Mouse (Mus musculus) heart, embryonic 16.5 days (tissue): ENCODE measurements around the gene Gstp2. TPM values are rescaled to one million over a fixed set of nuclear protein-coding genes. Genes with fewer than 3 reads are reported as not detected.
"Not testable (repeated sequence)": the region's sequence is repeated elsewhere in the genome, so short reads cannot be mapped to it uniquely, and the experiment has no call there.

Source experiments
- ATAC-seq: fragments of 200-750 bp; cut with Nextera tagmentation; replicated peaks from 2 replicates; pipeline ENCODE4 v1.8.0; 2017; ENCODE audit warnings: moderate number of reproducible peaks; ENCODE audit not compliant: insufficient read depth, low FRiP score; ENCODE audit errors: extremely low read depth
- H3K27ac ChIP-seq: fragments of 300-500 bp; sonication (generic); 2 replicates; pipeline ENCODE4 v1.5.1; 2014; ENCODE audit warnings: mild to moderate bottlenecking, low read length, control low read depth, moderate library complexity
- H3K27me3 ChIP-seq: fragments of 300-500 bp; sonication (generic); 2 replicates; pipeline ENCODE4 v1.6.1; 2014; ENCODE audit warnings: low read length, mixed read lengths; ENCODE audit not compliant: control insufficient read depth, insufficient read depth
- H3K36me3 ChIP-seq: fragments of 300-500 bp; sonication (generic); 2 replicates; pipeline ENCODE4 v1.6.1; 2014; ENCODE audit not compliant: control insufficient read depth, insufficient read depth
- H3K4me1 ChIP-seq: fragments of 300-500 bp; sonication (generic); 2 replicates; pipeline ENCODE4 v1.6.1; 2014; ENCODE audit warnings: low read length, mixed read lengths; ENCODE audit not compliant: control insufficient read depth, insufficient read depth
- H3K4me2 ChIP-seq: fragments of 300-500 bp; sonication (generic); 2 replicates; pipeline ENCODE4 v1.6.1; 2014; ENCODE audit warnings: low read depth, mild to moderate bottlenecking, control low read depth, low read length
- H3K4me3 ChIP-seq: fragments of 300-500 bp; sonication (generic); 2 replicates; pipeline ENCODE4 v1.5.1; 2014; ENCODE audit warnings: mild to moderate bottlenecking, control low read depth, low read length
- H3K9ac ChIP-seq: fragments of 300-500 bp; sonication (generic); 2 replicates; pipeline ENCODE4 v1.6.1; 2014; ENCODE audit warnings: low read length, control low read depth
- H3K9me3 ChIP-seq: fragments of 300-500 bp; sonication (generic); replicated peaks from 2 replicates; pipeline ENCODE4 v1.6.1; 2016; ENCODE audit warnings: low read length; ENCODE audit not compliant: control insufficient read depth
- WGBS: fragments of 180-500 bp; shearing (Covaris S2); extraction: QIAGEN DNeasy Blood & Tissue Kit; methylation state at CpG from one replicate; pipeline ENCODE4 v1.1.7; 2014; 5-methylcytosine and 5-hydroxymethylcytosine counted together
- polyA plus RNA-seq: library from polyadenylated mRNA; unstranded; fragments of >200 nt; fragmentation: Nextera tagmentation; extraction: Ambion mirVana; gene quantifications from 2 replicates; pipeline ENCODE4 v1.2.1, GENCODE M21; 2015

Gstp2 gene
- polyA plus RNA-seq, 1 experiment from 2014 or later = 8.0 TPM

- H3K4me3 ChIP-seq = no peak overlapping the region
- WGBS = 80% methylated on average over 8 of the region's 8 CpGs
- H3K27me3 ChIP-seq = no peaks in the 10 kb centered on the region
- H3K4me2 ChIP-seq = no peak overlapping the region
- no peak overlapping the region for H3K27ac ChIP-seq
- H3K9ac ChIP-seq = no peak overlapping the region
- no peaks in the 10 kb centered on the region for H3K36me3 ChIP-seq
- peaks cover 2% of the 10 kb centered on the region; the same call in 1 of the 2 replicates for H3K4me1 ChIP-seq
- no peak for ATAC-seq
- H3K9me3 ChIP-seq = no peaks in the 10 kb centered on the region
Measured at GRCm38 (mm10) chr19:4046866-4047254, 1.0 kb upstream of the Gstp2 start.

- 78% methylated on average over 5 of the region's 5 CpGs for WGBS
- not testable (repeated sequence) for H3K9ac ChIP-seq, H3K4me2 ChIP-seq, H3K9me3 ChIP-seq, H3K4me1 ChIP-seq, ATAC-seq, H3K36me3 ChIP-seq, H3K27ac ChIP-seq, H3K27me3 ChIP-seq, H3K4me3 ChIP-seq
Measured at GRCm38 (mm10) chr19:4044109-4044508, 1.7 kb downstream of the Gstp2 start.

- Histone ChIP-seq H3K4me2 (peak overlapping the region; percentile 24; the same call in 1 of the 2 replicates), H3K27ac (no peak overlapping the region), H3K27me3 (no peaks in the 10 kb centered on the region), H3K4me3 (no peak overlapping the region), H3K9me3 (no peaks in the 10 kb centered on the region), H3K9ac (no peak overlapping the region), H3K4me1 (peaks cover 9% of the 10 kb centered on the region; the same call in 1 of the 2 replicates), H3K36me3 (no peaks in the 10 kb centered on the region)
- WGBS = 61% methylated on average over 14 of the region's 14 CpGs
- no peak for ATAC-seq
Measured at GRCm38 (mm10) chr19:4042124-4042523, 3.7 kb downstream of the Gstp2 start.

- H3K4me2 ChIP-seq, H3K9ac ChIP-seq, H3K4me3 ChIP-seq, H3K9me3 ChIP-seq, H3K27me3 ChIP-seq, H3K4me1 ChIP-seq, ATAC-seq, H3K36me3 ChIP-seq, H3K27ac ChIP-seq: not testable (repeated sequence)
- 77% methylated on average over 3 of the region's 4 CpGs for WGBS
Measured at GRCm38 (mm10) chr19:4041500-4041899, 4.3 kb downstream of the Gstp2 start.

- 84% methylated on average over 5 of the region's 5 CpGs for WGBS
- H3K9me3 ChIP-seq = not testable (repeated sequence)
Measured at GRCm38 (mm10) chr19:4040941-4041340, 4.9 kb downstream of the Gstp2 start.

GRCm38 (mm10) chr19:4037788-4038232 is 8.0 kb downstream of the Gstp2 start, which contains the start of gene Gstp1:
TSS of gene Gstp1 (minus strand) at chr19:4037985.
- peaks cover 2% of the 10 kb centered on the region for H3K36me3 ChIP-seq
- H3K9me3 ChIP-seq = no peaks in the 10 kb centered on the region
- peak within 1 kb of the TSS; percentile 89 for H3K9ac ChIP-seq
- ATAC-seq = peak; percentile 93
- H3K27ac ChIP-seq = peak within 1 kb of the TSS; percentile 85
- WGBS = under 1% methylated on average over 26 of the region's 26 CpGs
- no peaks in the 10 kb centered on the region for H3K27me3 ChIP-seq
- H3K4me2 ChIP-seq = peak within 1 kb of the TSS; percentile 85
- peak within 1 kb of the TSS; percentile 67 for H3K4me3 ChIP-seq
- peaks cover 12% of the 10 kb centered on the region; the same call in 1 of the 2 replicates for H3K4me1 ChIP-seq

More at GRCm38 (mm10) chr19:4040941-4041340, 4.9 kb downstream of the Gstp2 start:
- H3K4me3 ChIP-seq, H3K27me3 ChIP-seq, ATAC-seq, H3K36me3 ChIP-seq, H3K27ac ChIP-seq, H3K9ac ChIP-seq, H3K4me2 ChIP-seq: not testable (repeated sequence)
- peaks cover 12% of the 10 kb centered on the region; the same call in 1 of the 2 replicates for H3K4me1 ChIP-seq

GRCm38 (mm10) chr19:4037154-4037787 is 8.6 kb downstream of the Gstp2 start:
- 29% methylated on average over 7 of the region's 8 CpGs for WGBS
- peak overlapping the region; percentile 89 for H3K9ac ChIP-seq
- not testable (repeated sequence) for H3K27me3 ChIP-seq, H3K9me3 ChIP-seq, H3K36me3 ChIP-seq
- H3K4me2 ChIP-seq = peak overlapping the region; percentile 85
- peak overlapping the region; percentile 85 for H3K27ac ChIP-seq
- peaks cover 12% of the 10 kb centered on the region; the same call in 1 of the 2 replicates for H3K4me1 ChIP-seq
- peak overlapping the region; percentile 67 for H3K4me3 ChIP-seq
- 0 out of 2 replicates have a peak, but pooled peaks have one; percentile 5 for ATAC-seq

- no peaks in the 10 kb centered on the region for H3K27me3 ChIP-seq
- 74% methylated on average over 12 of the region's 12 CpGs for WGBS
- no peak overlapping the region for H3K4me2 ChIP-seq
- no peak overlapping the region for H3K9ac ChIP-seq
- H3K36me3 ChIP-seq = peaks cover 2% of the 10 kb centered on the region
- no peaks in the 10 kb centered on the region for H3K9me3 ChIP-seq
- H3K4me1 ChIP-seq = peaks cover 12% of the 10 kb centered on the region; the same call in 1 of the 2 replicates
- no peak overlapping the region for H3K4me3 ChIP-seq
- ATAC-seq = no peak
- no peak overlapping the region for H3K27ac ChIP-seq
Measured at GRCm38 (mm10) chr19:4036327-4037045, 9.3 kb downstream of the Gstp2 start.

GRCm38 (mm10) chr19:4033742-4034141 is 12.1 kb downstream of the Gstp2 start:
- WGBS = 60% methylated on average over 5 of the region's 5 CpGs
- Histone ChIP-seq H3K27me3 (no peaks in the 10 kb centered on the region), H3K36me3 (peaks cover 2% of the 10 kb centered on the region), H3K9me3 (no peaks in the 10 kb centered on the region), H3K27ac (no peak overlapping the region), H3K4me3 (no peak overlapping the region), H3K9ac (no peak overlapping the region), H3K4me1 (peaks cover 12% of the 10 kb centered on the region; the same call in 1 of the 2 replicates), H3K4me2 (no peak overlapping the region)
- no peak for ATAC-seq
